Mouse (Mus musculus): ENCODE measurements at regions not wholly inside any gene's neighbourhood (a gene's known extent, or its start where the extent isn't known, plus 50 kb on each side); places are given as distances from the start of the nearest gene placed in this dataset.
A peak's percentile ranks its signal among the peaks of the same experiment; 100 is the strongest.
"Not testable (repeated sequence)": the region's sequence is repeated elsewhere in the genome, so short reads cannot be mapped to it uniquely, and the experiment has no call there.

DNA sequence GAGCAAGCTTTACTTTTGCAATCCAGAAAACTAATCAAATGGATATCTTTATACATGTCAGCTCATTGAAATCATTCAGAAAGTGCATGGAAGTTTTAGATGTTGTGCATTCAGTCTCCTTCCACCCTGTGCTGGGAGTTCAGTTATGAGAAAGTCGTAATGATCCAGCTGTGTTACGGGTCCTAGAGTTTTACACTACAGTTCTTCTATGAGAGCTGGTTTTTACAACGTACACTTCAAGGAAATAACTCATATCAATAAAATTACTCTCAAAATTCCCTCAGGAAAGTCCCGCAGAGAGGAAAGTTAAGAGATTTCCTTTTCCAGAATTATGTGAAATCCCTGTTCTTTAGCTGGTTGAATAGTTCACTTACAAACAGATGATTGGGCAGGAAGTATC, 418.1 kb upstream of the Slc10a2 start:
- DNase-seq (ENCODE audit: low read depth, low spot score), result no peak

DNA sequence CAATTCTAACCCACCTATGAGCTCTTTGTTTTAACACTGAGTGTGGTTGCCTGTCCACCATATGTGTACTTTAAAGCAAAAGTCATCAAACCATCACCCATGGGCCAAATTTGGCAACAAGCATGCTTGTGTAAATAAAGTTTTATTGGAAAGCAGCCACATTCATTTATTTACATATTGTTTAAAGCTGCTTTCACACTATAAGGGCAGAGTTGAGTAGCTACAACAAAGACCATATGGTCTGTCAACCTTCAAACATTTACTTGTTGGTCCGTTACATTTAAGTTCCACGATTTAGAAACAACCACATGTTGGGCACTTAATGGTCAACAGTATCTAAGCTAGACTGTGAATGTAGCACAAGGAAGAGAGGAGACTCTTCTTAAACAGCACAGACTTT, 390.7 kb upstream of the Slc10a2 start:
- no peak for DNase-seq (ENCODE audit: low read depth, low spot score)

DNA sequence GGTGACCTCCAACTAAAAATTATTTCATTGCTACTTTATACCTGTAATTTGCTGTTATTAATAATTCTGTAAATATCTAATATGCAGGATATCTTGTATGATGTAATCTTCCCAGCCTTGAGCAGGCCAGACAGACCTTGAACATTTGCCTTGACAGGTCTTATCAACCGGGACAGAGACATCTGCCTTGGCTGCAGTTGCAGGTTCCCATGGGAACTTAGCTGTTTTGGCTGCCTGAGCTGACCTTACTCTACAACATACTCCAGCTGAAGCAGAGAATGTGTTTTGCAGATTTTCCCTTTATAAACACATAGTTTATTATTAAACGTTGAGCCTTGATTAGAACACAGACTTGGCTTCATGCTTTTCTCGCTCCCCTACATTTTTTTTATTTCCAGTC, 385.3 kb upstream of the Slc10a2 start:
- DNase-seq (ENCODE audit: low read depth, low spot score), result no peak

DNA sequence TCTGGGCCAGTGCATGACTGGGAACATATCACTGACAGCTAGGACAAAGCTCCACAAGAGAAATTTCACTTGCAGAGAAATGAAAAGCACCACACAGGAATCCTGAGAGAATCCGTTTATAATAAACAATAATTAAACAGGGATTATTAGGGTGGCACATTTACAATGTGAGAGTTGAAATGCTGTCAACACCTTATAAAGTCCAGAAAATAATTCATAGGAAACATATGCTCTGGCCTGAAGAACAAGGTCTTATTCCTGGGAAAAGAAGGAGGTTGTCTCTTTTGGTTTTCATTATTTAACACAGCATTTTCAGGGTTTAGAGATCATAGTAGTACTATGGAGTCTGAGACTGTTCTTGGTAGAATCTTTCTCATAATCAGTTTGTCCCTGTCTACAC, 377.8 kb upstream of the Slc10a2 start:
- no peak for DNase-seq (ENCODE audit: low read depth, low spot score)

DNA sequence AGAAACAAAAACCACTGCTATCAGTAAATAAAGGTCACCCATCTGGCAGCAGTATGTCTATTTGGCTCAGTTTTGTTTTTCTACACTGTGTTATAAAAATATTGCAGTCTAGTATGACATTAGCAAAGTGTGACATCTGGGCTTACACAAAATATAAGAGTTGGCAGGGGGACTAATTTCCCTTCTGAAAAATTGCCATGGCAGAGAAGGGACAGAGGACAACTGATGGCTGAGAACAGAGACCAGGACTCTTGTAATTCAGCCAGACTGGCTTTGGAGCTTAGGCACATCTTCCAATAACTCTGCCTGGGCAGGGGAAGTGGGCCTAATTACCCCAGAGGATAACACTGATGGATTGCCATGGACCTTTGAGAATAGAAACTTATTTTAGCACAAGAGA, 367.8 kb upstream of the Slc10a2 start:
- no peak for DNase-seq (ENCODE audit: low read depth, low spot score)

DNA sequence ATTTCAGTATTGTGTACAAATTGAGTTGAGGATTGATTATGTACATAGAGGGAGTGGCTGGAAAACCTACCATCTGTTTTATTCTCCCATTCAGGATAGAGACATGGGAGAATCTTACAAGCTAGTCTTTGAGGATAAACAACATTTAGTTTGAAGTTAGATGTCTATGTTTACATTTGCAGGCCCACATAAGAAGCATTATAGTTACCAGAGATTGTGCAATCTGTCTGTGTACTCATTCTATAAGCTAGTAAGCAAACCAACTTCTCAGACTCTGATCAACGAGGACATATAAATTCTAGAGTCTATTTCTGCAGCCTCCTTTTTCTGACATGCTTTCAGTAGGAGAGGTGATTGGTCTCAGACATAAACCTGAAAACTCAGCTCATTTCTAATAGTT, 367.4 kb upstream of the Slc10a2 start:
- no peak for DNase-seq (ENCODE audit: low read depth, low spot score)

DNA sequence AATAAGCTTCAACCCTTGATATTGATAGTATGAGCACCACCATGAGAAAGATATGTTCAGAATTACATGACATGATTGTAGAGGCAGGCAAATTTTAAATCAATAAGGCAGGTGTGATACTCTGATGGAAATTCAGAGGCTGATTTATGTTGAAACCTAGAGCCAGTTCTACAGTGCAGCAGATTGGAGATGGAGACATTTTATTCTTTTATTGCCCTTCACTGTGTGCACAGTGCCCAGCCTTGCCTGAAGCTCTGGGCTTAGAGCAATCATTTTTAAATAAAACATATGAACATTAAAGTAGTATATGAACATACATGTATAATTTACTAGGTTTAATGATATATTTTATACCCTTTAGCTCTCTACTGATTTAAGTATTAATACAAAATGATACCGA, 352.5 kb upstream of the Slc10a2 start:
- no peak for DNase-seq (ENCODE audit: low read depth, low spot score)

DNA sequence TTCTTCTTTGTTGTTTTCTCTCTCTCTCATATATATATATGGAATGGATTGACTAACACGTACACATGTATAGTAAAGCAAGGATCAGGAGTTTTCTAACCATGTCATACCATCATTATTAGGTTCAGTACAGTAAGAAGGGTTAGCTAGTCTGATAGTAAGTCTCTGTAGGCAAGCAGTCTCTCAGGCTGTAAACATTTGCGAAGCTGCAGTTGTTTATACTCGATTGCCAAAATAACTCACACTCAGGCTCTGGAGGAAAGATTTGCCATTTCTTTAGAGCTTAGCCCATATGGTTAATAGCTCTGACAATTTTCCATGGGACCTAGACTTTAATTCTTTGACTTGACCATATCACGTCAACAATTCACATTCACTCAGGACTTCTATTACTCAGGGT, 348.3 kb upstream of the Slc10a2 start:
- DNase-seq (ENCODE audit: low read depth, low spot score), result no peak

DNA sequence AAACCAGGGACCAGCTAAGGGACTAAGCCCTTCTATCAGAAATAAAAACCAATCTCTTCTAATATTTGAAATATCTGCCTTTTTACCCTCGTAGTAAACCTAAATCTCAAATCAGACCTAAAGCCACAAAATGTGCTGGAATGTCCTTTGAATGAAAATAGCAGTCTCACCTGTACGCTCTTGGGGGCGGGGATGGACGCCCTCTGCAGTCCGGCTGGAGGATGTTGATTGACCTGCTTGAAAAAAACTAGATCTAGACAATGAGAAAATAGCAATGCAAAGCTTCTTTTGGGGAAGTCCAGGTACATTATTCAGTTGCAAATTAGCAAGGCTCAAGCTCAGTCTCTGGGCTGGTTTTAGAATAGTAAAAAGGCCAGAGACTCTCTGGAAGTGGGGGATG, 337.1 kb upstream of the Slc10a2 start:
- DNase-seq (ENCODE audit: low read depth, low spot score), result peak; percentile 59

DNA sequence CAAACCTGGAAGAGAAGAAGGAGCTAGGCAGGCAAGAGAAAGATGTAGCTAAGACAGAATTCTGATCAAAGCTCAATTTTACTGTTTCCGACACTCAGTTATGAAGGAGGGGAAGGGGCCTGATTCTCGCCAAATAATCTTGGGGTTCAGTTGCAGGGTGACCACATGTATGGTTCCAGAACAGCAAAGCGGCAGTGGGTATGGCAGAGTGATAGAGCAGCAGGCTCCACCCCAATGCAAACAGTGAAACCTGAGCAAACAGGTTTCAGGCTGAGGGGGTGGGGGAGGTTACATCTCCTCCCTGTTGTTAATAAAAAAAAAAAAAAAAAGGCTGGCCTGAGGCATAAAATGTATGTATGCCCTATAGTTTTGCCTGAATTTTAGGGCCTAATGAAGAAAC, 335.3 kb upstream of the Slc10a2 start:
- DNase-seq (ENCODE audit: low read depth, low spot score), result not testable (repeated sequence)

DNA sequence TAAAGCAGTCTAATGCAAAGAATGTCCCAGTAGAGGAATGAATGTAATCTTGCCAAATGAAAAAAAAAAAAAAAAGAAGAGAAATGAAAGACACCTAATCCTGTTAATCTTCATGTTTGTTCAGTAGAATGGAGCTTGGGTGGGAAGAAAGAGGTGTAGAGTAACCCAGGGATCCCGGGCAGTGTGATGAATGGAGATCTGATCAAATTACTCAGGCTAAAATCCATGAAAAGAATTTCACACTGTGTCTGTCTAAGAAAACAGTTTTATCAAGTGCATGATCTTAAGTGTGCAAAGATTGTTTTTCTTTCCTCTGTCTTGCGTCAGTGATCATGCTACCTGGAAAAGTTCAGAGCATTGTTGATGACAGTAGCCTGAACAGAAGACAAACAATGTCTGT, 333.9 kb upstream of the Slc10a2 start:
- no peak for DNase-seq (ENCODE audit: low read depth, low spot score)

DNA sequence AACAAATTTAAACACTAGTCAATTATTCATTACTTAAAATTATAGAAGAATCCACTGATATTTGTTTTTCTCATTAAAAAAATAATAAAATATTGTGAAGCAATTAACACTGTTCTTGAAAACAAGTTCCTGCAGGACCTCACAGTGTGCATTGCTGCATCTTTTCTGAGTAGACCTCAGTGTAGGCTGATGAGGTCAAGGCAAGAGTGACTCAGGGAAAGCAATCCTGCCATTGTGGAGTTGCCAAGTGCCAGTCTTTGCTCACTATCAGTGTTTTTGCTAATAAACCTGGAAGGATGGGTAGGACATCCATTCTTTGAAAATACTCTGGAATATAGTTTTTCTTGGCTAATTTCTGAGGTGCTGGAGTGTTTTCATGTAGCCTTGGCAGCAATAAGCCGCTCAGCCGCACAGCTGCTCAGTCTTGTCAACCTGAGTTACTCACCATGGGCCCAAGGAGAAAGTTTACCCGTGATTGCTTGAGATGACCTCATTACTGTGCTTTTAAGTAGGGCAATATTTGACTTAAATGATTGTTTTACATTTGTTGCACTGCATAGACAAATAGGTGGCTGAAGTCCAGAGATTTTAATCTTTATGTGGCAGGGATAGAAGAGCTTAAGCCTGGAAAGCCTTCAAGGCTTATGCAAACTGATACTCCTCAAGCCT, 323.3 kb upstream of the Slc10a2 start:
- no peak for DNase-seq (ENCODE audit: low read depth, low spot score)

DNA sequence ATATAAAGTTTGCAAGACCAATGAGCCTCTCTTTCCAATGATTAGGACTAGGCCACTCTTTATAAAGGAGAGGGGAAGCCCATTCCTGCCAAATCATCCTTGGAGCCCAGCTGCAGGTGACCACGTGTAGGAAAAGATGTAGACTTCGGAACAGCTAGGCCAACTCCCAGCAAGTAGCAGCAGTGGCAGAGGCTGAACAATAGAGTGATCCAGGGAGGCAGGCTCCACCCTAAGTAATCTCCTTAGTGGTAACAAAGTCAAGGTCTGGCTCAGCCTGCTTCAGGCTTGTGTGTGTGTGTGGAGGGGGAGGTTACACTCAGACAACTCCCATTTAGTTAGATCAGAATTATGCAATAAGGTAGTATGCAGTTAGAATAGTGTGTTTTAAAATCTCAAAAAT, 311.7 kb upstream of the Slc10a2 start:
- peak; percentile 20 for DNase-seq (ENCODE audit: low read depth, low spot score)

DNA sequence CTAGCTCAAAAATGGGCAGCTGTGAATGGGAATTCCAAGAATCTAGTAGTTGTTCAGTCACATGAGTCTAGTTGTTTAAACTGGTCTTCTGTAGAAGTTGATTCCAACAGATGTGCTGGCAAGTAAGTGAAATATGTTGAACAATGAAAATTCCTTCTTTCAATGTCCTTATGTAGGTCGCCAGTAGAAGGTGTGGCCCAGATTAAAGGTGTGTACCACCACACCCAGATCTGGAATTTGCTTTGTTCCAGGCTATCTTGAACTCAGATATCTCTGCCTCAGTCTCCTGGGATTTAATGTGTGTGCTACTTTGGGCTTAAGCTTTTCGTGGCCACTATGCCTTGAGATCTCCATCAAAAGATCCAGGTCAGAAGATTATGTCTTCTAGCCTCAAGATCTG, 279.7 kb upstream of the Slc10a2 start:
- peak; percentile 82 for DNase-seq (ENCODE audit: low read depth, low spot score)

DNA sequence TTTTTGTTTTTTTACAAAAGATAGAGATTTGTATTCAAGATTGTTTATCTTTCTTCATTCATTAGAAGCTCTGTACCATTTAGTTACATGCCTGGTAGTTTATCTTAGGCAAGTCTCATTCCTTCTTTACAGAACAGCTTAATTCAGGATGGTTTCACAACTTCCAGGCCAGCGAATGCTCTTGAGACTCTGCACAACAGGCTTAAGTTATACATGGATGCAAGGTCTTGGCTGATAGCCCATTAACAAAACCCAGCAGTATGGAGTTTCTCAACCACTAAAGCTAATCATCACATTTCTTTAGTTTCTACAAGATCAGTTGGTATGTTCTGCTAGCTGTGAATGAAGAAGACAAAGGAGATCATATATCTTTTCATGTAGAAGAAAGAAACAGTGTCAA, 272.9 kb upstream of the Slc10a2 start:
- DNase-seq (ENCODE audit: low read depth, low spot score), result no peak

DNA sequence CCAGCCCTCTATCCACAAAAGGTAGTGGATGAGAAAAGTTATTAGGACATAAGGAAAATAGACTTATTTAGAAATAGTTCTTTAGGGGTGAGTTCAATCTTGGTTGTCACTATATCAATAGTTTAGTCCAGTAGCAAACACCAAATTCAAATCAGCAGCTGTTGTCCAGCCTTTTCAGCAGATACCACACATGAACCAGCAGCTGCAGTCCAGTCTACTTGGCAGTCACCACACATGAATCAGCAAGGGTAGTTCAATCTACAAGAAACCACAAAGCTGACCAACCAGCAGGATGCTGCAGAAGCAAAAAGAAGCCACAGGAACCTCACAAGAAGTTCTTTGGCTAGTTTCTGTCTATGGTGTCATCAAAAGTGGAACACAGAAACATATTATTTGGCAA, 234.8 kb upstream of the Slc10a2 start:
- DNase-seq (ENCODE audit: low read depth, low spot score), result no peak

DNA sequence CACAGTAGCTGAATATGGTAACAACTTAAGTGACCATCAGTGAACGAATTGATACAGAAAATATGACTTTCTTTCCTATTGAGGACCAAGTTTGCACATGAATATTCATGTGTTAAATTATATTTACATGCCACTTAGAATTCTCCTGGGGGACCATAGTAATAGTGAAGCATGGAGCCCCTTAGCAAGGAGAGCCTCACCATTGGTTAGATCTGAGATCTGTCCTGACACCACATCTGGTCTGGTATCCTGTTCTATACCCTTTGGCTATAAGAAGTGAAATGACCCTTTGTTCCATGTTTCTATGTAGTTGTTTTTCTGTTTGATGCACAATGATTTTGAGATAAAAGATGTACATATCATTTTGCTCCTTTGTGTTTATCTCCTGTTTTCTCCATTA, 209.4 kb upstream of the Slc10a2 start:
- DNase-seq (ENCODE audit: low read depth, low spot score), result no peak

DNA sequence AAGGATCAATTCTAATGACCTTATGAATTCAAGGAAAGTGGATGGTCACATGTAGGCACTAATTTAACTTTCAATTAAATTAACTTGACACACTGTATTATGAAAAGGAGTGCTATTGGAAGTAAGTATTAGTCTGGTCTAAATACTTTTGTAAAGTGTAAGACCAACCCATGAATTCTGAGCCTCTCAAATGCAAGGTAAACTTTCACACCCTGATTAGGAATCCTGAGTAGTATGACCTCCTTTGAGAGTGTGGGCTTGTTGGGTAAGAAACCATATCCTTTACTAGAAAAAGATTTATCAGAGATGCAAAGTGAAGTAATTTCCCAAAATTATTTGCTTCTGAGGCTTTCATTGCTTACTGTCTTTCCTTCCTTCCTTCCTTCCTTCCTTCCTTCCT, 194.8 kb upstream of the Slc10a2 start:
- no peak for DNase-seq (ENCODE audit: low read depth, low spot score)

DNA sequence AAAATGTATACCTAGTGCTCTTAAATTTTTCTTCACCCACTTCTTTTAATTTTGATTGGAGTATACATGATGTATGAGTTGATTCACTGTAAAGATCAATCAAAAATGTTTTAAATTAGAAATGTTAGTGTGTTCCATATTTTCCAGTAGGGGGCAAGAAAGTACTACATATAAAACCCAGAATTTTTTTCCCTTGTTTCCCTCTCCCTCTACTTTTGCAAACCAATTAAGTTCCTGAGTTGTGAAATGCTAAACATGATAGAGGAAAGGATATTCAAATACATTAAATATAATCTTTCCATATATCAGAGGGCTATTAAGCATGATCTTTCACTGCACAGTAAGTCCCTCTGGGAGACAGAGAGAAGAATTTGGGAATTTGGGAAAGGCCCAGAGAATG, 192.0 kb upstream of the Slc10a2 start:
- DNase-seq (ENCODE audit: low read depth, low spot score), result no peak

DNA sequence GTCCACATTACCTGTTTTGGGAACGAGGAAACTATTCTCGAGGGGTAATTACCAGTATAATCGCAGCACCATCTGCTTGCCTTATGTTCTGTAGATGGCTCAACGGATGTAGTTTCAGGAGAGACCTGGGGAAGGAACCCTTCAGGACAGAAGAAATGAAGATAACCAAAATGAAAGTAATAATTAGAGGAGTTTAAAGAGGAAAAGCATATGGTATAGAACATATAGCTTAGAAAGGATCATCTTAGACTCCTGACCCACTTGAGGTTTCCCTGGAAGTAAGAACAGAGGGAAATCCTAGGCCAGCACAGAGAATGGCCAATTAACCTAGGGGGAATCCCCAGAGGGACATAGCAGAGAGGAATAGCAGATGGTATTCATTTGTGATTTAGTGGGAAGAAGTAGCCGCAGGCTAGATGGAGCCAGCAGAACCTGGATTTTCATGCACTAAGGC, 180.6 kb upstream of the Slc10a2 start:
- no peak for DNase-seq (ENCODE audit: low read depth, low spot score)

DNA sequence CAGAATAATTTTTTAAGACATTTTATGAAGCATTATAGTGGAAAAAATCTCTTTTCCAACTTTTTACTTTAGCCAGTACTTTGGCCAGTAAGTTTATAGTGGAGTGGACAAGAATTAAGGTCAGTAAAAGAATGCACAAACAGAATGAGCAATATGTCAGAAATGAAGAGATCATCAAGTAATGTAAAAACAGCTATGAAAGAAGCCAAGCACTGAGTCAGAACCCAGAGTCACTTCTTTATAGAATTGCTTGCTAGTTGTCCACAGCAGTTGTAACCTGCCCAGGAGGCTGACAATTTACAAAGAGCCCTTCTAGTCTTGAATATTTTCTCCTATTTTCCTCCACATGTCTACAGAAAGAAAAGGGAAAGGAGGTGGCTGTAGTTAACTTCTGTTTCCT, 178.6 kb upstream of the Slc10a2 start:
- no peak for DNase-seq (ENCODE audit: low read depth, low spot score)

DNA sequence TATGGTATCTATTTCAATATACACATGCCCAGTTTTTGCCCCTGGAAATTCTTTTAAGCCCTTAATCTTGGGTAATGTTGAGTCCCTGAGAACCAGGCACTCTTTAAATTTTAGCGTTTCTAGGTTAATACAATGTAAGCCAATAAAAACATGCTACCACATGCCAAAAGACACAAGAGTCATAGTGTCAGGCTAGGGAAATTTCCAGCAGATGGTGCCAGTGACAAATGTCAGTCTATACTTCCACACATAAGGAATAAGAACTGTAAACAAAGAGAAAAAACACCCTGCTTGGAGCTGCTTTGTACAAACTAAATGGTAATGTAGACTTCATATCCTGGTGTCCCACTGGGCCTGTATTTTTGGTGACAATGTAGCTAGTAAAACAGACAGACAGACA, 157.2 kb upstream of the Slc10a2 start:
- no peak for DNase-seq (ENCODE audit: low read depth, low spot score)

DNA sequence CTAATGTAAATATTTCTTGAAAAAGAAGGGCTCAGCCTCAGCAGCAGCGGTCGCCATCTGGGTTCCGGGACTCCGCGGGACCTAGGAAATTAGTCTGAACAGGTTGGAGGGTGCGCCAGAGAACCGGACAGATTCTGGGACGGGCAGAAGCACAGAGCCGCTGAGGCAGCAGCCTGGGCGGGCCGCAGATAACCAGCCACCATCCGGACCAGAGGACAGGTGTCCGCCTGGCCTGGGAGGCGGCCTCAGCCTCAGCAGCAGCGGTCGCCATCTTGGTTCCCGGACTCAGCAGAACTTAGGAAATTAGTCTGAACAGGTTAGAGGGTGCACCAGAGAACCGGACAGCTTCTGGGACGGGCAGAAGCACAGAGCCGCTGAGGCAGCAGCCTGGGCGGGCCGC, 136.7 kb upstream of the Slc10a2 start:
- DNase-seq (ENCODE audit: low read depth, low spot score), result not testable (repeated sequence)

Measured in ZHBTc4 (cell line).